ENCODE assay signal across 8 mouse cellular contexts in the genomic region with DNA sequence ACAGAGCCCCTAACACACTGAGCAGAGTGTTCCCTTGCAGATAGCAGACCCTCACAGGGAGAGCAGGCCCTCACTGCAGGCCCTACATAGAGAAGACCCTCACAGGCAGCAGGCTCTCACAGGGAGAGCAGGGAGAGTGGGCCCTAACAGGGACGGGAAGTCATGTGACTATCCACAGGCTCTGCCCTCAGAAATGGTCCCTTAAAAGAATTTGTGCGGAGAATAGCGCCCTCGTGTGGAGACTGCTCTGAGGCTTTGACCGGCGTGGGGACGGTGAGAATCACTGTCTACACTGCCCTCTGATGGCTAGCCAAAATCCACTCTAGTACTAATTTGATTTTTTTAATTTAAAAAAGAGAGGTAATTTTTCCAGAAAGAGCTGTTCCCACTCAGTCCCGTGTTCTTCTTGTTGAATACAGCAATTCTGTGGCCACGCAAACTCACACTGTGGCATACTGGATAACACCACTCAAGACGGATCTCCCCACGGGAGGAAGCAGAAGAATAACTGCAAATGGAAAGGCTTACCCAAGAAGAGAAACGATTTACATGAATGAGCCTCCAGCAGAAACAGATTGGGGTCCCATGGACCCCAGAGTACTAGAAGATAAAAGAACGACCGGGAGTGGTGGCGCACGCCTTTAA. TPM values are rescaled to one million over a fixed set of nuclear protein-coding genes. Genes with fewer than 3 reads are reported as not detected.
DNase-seq lines count a peak whose midpoint lies in the region; ATAC-seq and TF ChIP-seq lines count a peak whose summit lies in the region.

No protein-coding gene starts in this region.

- H3K79me2 ChIP-seq in myocyte (ENCODE audit: control insufficient read depth, insufficient read depth), result no peaks in the 10 kb centered on the region

- no peak overlapping the region for H3ac ChIP-seq in myocyte (ENCODE audit: control insufficient read depth, insufficient read length)

- peak; percentile 88 for ATAC-seq in erythroblast, adult 5-6 weeks (replicated peaks; ENCODE audit: low FRiP score, poor library complexity, severe bottlenecking)
- ATAC-seq in heart, embryonic 12.5 days (ENCODE audit: insufficient number of reproducible peaks, low FRiP score), result peak; percentile 65
- peak; percentile 89 for ATAC-seq in kidney, embryonic 16.5 days (ENCODE audit: low FRiP score, low TSS enrichment)

- peak overlapping the region; percentile 38 for H3K4me2 ChIP-seq in heart, embryonic 12.5 days
- no peak overlapping the region for H3K4me2 ChIP-seq in kidney, embryonic 16.5 days (replicated peaks; ENCODE audit: low read depth, low read length)
- H3K4me2 ChIP-seq in myocyte (ENCODE audit: low read depth), result peak overlapping the region; percentile 52

- no peak for TF ChIP-seq POLR2A in bone marrow, adult 2 months (IDR thresholded peaks at IDR 0.05; ENCODE audit: borderline replicate concordance, control insufficient read depth, low read depth, low read length)
- no peak for TF ChIP-seq POLR2A in myocyte (IDR thresholded peaks at IDR 0.05; ENCODE audit: insufficient read length, low read depth)

- no peak overlapping the region for H3K27ac ChIP-seq in bone marrow, adult 2 months (ENCODE audit: control insufficient read depth, insufficient read depth, low read depth, low read length, poor library complexity)
- H3K27ac ChIP-seq in heart, embryonic 12.5 days (ENCODE audit: poor library complexity, severe bottlenecking), result no peak overlapping the region
- H3K27ac ChIP-seq in kidney, embryonic 16.5 days (ENCODE audit: low read length), result no peak overlapping the region

- no peaks in the 10 kb centered on the region for H3K9me3 ChIP-seq in heart, embryonic 12.5 days (replicated peaks)
- no peaks in the 10 kb centered on the region for H3K9me3 ChIP-seq in kidney, embryonic 16.5 days (ENCODE audit: low read length)

- TF ChIP-seq CTCF in bone marrow, adult 2 months (IDR thresholded peaks at IDR 0.05; ENCODE audit: control insufficient read depth, insufficient read depth, low read length), result peak; percentile 88

- H3K36me3 ChIP-seq in heart, embryonic 12.5 days, result peaks cover 13% of the 10 kb centered on the region
- H3K36me3 ChIP-seq in kidney, embryonic 16.5 days (ENCODE audit: insufficient read depth, low read length), result no peaks in the 10 kb centered on the region
- no peaks in the 10 kb centered on the region for H3K36me3 ChIP-seq in myocyte (ENCODE audit: control insufficient read depth, insufficient read depth)

- H3K4me1 ChIP-seq in bone marrow, adult 2 months (ENCODE audit: control insufficient read depth, insufficient read depth, low read length), result no peaks in the 10 kb centered on the region; the same call in none of the 2 replicates
- H3K4me1 ChIP-seq in heart, embryonic 12.5 days (replicated peaks), result peaks cover 27% of the 10 kb centered on the region
- H3K4me1 ChIP-seq in kidney, embryonic 16.5 days (ENCODE audit: insufficient read depth, low read length), result peaks cover 16% of the 10 kb centered on the region

- DNase-seq in A20 (ENCODE audit: low read depth, low spot score) (peak; percentile 85), liver (peak; percentile 87)
- peak; percentile 84 to 94 for DNase-seq in spleen, postnatal 4 days (ENCODE audit: low spot score in 2 of 2)

- no peak overlapping the region for H3K4me3 ChIP-seq in bone marrow, adult 2 months (replicated peaks; ENCODE audit: control insufficient read depth, low read depth, low read length)
- H3K4me3 ChIP-seq in heart, embryonic 12.5 days, result no peak overlapping the region
- no peak overlapping the region for H3K4me3 ChIP-seq in kidney, embryonic 16.5 days (ENCODE audit: low read length)
- no peak overlapping the region for H3K4me3 ChIP-seq in myocyte

- no peaks in the 10 kb centered on the region for H3K27me3 ChIP-seq in heart, embryonic 12.5 days (replicated peaks)
- H3K27me3 ChIP-seq in kidney, embryonic 16.5 days (ENCODE audit: insufficient read depth, low read length), result no peaks in the 10 kb centered on the region
- no peaks in the 10 kb centered on the region for H3K27me3 ChIP-seq in myocyte (ENCODE audit: control insufficient read depth, insufficient read depth, insufficient read length)

- H3K9ac ChIP-seq in heart, embryonic 12.5 days, result no peak overlapping the region; the same call in 1 of the 2 replicates
- 0 out of 2 replicates have a peak overlapping the region, but pooled peaks have one; percentile 25 for H3K9ac ChIP-seq in kidney, embryonic 16.5 days (replicated peaks; ENCODE audit: low read length)

- 41% methylated on average over 16 of the region's 16 CpGs for WGBS in bone marrow, adult 2 months
- WGBS in heart, embryonic 12.5 days, result 40% methylated on average over 16 of the region's 16 CpGs
- 37% methylated on average over 16 of the region's 16 CpGs for WGBS in kidney, embryonic 16.5 days

TF ChIP-seq in myocyte, 11 proteins besides CTCF, POLR2A, EP300 and RAD21:
- TF ChIP-seq SRF (IDR thresholded peaks at IDR 0.05; ENCODE audit: control insufficient read depth, insufficient read length, low read depth) (no peak), USF1 (IDR thresholded peaks at IDR 0.05; ENCODE audit: low read depth) (peak; percentile 82), CEBPB (IDR thresholded peaks at IDR 0.05; ENCODE audit: insufficient read depth, poor library complexity, severe bottlenecking) (no peak)

RNA-seq across cellular contexts. Expression of gene Fig4, which starts 14.2 kb away (rescaled TPM):
- 3.0 and 6.4 TPM in 2 replicates for polyA plus RNA-seq in bone marrow, adult 2 months (2011; ENCODE audit: insufficient read depth, insufficient read length, low replicate concordance, missing spikeins)
- total RNA-seq in erythroblast, adult 5-6 weeks (2015; ENCODE audit: low replicate concordance), result 12.7 and 25.4 TPM in 2 replicates
- 13.5 and 17.9 TPM in 2 replicates for total RNA-seq in erythroblast, adult 5-6 weeks (2017; ENCODE audit: low replicate concordance)
- 48.1 and 52.5 TPM in 2 replicates for polyA plus RNA-seq in heart, embryonic 12.5 days (2016; fragmentation: Nextera tagmentation; extraction: Ambion mirVana)
- polyA plus RNA-seq in kidney, embryonic 16.5 days (2015; fragmentation: Nextera tagmentation; extraction: Ambion mirVana), result 16.6 and 17.2 TPM in 2 replicates
- polyA plus RNA-seq in myocyte (2012; fragmentation: generic; extraction: Trizol), result 11.9 TPM

RNA-seq across cellular contexts. Expression of gene Ak9, which starts 14.9 kb away (rescaled TPM):
- 0.22 TPM in 1 of 2 replicates, not detected in the other for polyA plus RNA-seq in bone marrow, adult 2 months (2011; ENCODE audit: insufficient read depth, insufficient read length, low replicate concordance, missing spikeins)
- not detected in 2 replicates for total RNA-seq in erythroblast, adult 5-6 weeks (2015; ENCODE audit: low replicate concordance)
- total RNA-seq in erythroblast, adult 5-6 weeks (2017; ENCODE audit: low replicate concordance), result 0.17 TPM in 1 of 2 replicates, not detected in the other
- polyA plus RNA-seq in heart, embryonic 12.5 days (2016; fragmentation: Nextera tagmentation; extraction: Ambion mirVana), result 0.14 and 0.26 TPM in 2 replicates
- polyA plus RNA-seq in kidney, embryonic 16.5 days (2015; fragmentation: Nextera tagmentation; extraction: Ambion mirVana), result 0.04 and 0.06 TPM in 2 replicates
- not detected for polyA plus RNA-seq in myocyte (2012; fragmentation: generic; extraction: Trizol)
